Comparison of ENCODE assay signal across 8 mouse cellular contexts in the genomic region with DNA sequence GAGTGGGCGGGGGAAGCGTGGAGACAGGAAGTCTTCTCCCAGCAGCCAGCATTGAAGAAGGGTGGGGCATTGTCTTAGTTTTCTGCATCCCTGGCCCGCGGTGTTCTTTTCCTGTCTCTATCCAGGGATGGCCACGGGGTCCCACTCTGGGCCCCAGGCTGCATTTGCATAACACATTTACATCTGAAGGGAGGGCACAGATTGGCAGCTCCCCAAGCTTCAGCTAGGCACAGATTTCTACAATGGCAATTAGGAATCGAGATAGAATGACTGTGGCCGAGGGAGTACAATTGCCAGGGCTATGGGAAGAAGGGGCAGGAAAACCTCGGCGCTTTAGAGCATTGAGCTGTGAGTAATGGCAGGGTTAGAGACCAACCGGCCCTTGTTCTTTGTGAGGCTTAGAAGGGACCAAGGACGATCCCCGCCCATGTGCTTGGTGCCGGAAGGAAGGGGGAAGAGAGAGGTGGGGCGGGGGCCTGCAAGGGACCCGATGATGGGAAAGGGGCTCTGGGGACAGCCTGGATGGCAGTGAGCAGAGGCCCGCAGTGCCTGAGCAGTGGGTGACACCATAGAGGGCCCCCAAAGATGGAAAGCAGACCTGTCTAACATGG.
DNase-seq lines count a peak whose midpoint lies in the region; ATAC-seq and TF ChIP-seq lines count a peak whose summit lies in the region.
"Had no signal": no experiment of that assay in that cellular context is flagged by ENCODE, and none has a peak within 500 bp of the region (broad histone marks: within the 10 kb centered on the region; RNA-seq: fewer than 3 reads in every experiment).

No protein-coding gene starts in this region.

- H3K4me1 ChIP-seq in forebrain, postnatal 0 days (ENCODE audit: insufficient read depth) = no peaks in the 10 kb centered on the region
- peaks cover 23% of the 10 kb centered on the region for H3K4me1 ChIP-seq in neural tube, embryonic 12.5 days

- TF ChIP-seq CTCF in forebrain, postnatal 0 days (IDR thresholded peaks at IDR 0.05; ENCODE audit: low read depth) = no peak

- H3K36me3 ChIP-seq in forebrain, postnatal 0 days (ENCODE audit: insufficient read depth) = no peaks in the 10 kb centered on the region
- no peaks in the 10 kb centered on the region for H3K36me3 ChIP-seq in neural tube, embryonic 12.5 days
- H3K36me3 ChIP-seq: limb, embryonic 15.5 days had no signal

- H3K4me3 ChIP-seq in forebrain, postnatal 0 days (ENCODE audit: low read depth, low read length) = no peak overlapping the region
- no peak overlapping the region for H3K4me3 ChIP-seq in neural tube, embryonic 12.5 days
- H3K4me3 ChIP-seq: limb, embryonic 15.5 days had no signal

- intact Hi-C loops in left cerebral cortex, postnatal 4 days (cut with DNase I) = no loop called here

- DNase-seq in left cerebral cortex, postnatal 4 days = peak; percentile 68
- DNase-seq in left cerebral cortex, adult 11 months (ENCODE audit: low spot score) = no peak
- DNase-seq in embryo, embryonic 11.5 days (ENCODE audit: low read depth, low spot score) = peak; percentile 8
- DNase-seq in forebrain, postnatal 0 days = peak; percentile 73
- DNase-seq in yolk sac, embryonic 10.5 days (ENCODE audit: low spot score) = no peak

- no peak overlapping the region for H3K4me2 ChIP-seq in forebrain, postnatal 0 days (ENCODE audit: low read depth)
- peak overlapping the region; percentile 28 for H3K4me2 ChIP-seq in neural tube, embryonic 12.5 days (replicated peaks)
- H3K4me2 ChIP-seq: limb, embryonic 15.5 days had no signal

- ATAC-seq in forebrain, postnatal 0 days = peak; percentile 84
- peak; percentile 88 for ATAC-seq in neural tube, embryonic 12.5 days (ENCODE audit: low FRiP score, low read depth)
- no peak for ATAC-seq in erythroid progenitor cell, adult 5-6 weeks (replicated peaks; ENCODE audit: low FRiP score, poor library complexity, severe bottlenecking)

- peak overlapping the region; percentile 45; the same call in 1 of the 2 replicates for H3K27ac ChIP-seq in forebrain, postnatal 0 days (ENCODE audit: low read depth, low read length)
- H3K27ac ChIP-seq in neural tube, embryonic 12.5 days = peak overlapping the region; percentile 26; the same call in 1 of the 2 replicates
- H3K27ac ChIP-seq: limb, embryonic 15.5 days had no signal

- H3K9ac ChIP-seq in forebrain, postnatal 0 days = 0 out of 2 replicates have a peak overlapping the region, but pooled peaks have one; percentile 14
- 0 out of 2 replicates have a peak overlapping the region, but pooled peaks have one; percentile 21 for H3K9ac ChIP-seq in neural tube, embryonic 12.5 days
- H3K9ac ChIP-seq: limb, embryonic 15.5 days had no signal

- H3K9me3 ChIP-seq in forebrain, postnatal 0 days (ENCODE audit: low read length) = no peaks in the 10 kb centered on the region
- no peaks in the 10 kb centered on the region for H3K9me3 ChIP-seq in neural tube, embryonic 12.5 days
- H3K9me3 ChIP-seq: limb, embryonic 15.5 days had no signal

- no peaks in the 10 kb centered on the region for H3K27me3 ChIP-seq in forebrain, postnatal 0 days (ENCODE audit: insufficient read depth, low read length)
- H3K27me3 ChIP-seq in neural tube, embryonic 12.5 days (replicated peaks) = no peaks in the 10 kb centered on the region
- H3K27me3 ChIP-seq: limb, embryonic 15.5 days had no signal

- WGBS in forebrain, postnatal 0 days = 16% methylated on average over 16 of the region's 16 CpGs
- 18% methylated on average over 16 of the region's 16 CpGs for WGBS in neural tube, embryonic 12.5 days

Comparison
In these comparisons a context has a peak if more than half of its experiments do, and no peak if none do; other contexts are left out.
1. DNase-seq: peak in left cerebral cortex, postnatal 4 days (single experiment), embryo, embryonic 11.5 days (single experiment) and forebrain, postnatal 0 days (single experiment); none in left cerebral cortex, adult 11 months (single experiment) and yolk sac, embryonic 10.5 days (single experiment).